In genomic region chr4:45967479-45968341, GRCm38 (mm10) we compare ENCODE assay signal across 10 mouse cellular contexts. TPM values are rescaled to one million over a fixed set of nuclear protein-coding genes. Genes with fewer than 3 reads are reported as not detected.
DNase-seq lines count a peak whose midpoint lies in the region; ATAC-seq and TF ChIP-seq lines count a peak whose summit lies in the region.
"Had no signal": no experiment of that assay in that cellular context is flagged by ENCODE, and none has a peak within 500 bp of the region (broad histone marks: within the 10 kb centered on the region; RNA-seq: fewer than 3 reads in every experiment).

No protein-coding gene starts in this region.

- no peak for TF ChIP-seq CTCF in intestine, postnatal 0 days (IDR thresholded peaks at IDR 0.05; ENCODE audit: low read depth)
- no peak for TF ChIP-seq CTCF in lung, postnatal 0 days (IDR thresholded peaks at IDR 0.05)
- no peak for TF ChIP-seq CTCF in layer of hippocampus, adult 2 months (conservative IDR thresholded peaks at IDR 0.05)

- H3K27ac ChIP-seq in intestine, postnatal 0 days (ENCODE audit: low read depth, low read length), result peak overlapping the region; percentile 94
- H3K27ac ChIP-seq in neural tube, embryonic 11.5 days (ENCODE audit: low read depth, low read length), result no peak overlapping the region
- no peak overlapping the region for H3K27ac ChIP-seq in lung, postnatal 0 days (ENCODE audit: low read length)
- no peak overlapping the region for H3K27ac ChIP-seq in layer of hippocampus, adult 2 months
- H3K27ac ChIP-seq: embryonic facial prominence, embryonic 15.5 days had no signal

- intact Hi-C loops in heart, postnatal 25 days (cut with DNase I), result no loop called here

- no peak overlapping the region for H3K9ac ChIP-seq in intestine, postnatal 0 days (ENCODE audit: low read depth, low read length)
- H3K9ac ChIP-seq in neural tube, embryonic 11.5 days (ENCODE audit: low read length), result no peak overlapping the region
- H3K9ac ChIP-seq in lung, postnatal 0 days (replicated peaks; ENCODE audit: low read depth), result no peak overlapping the region
- H3K9ac ChIP-seq: embryonic facial prominence, embryonic 15.5 days had no signal

- H3K4me3 ChIP-seq in intestine, postnatal 0 days (ENCODE audit: low read depth, low read length), result no peak overlapping the region
- H3K4me3 ChIP-seq in neural tube, embryonic 11.5 days (ENCODE audit: low read depth, low read length), result no peak overlapping the region
- no peak overlapping the region for H3K4me3 ChIP-seq in lung, postnatal 0 days (ENCODE audit: low read depth, low read length)
- no peak overlapping the region for H3K4me3 ChIP-seq in layer of hippocampus, adult 2 months
- H3K4me3 ChIP-seq: embryonic facial prominence, embryonic 15.5 days had no signal

- peak overlapping the region; percentile 14; the same call in 1 of the 2 replicates for H3K4me2 ChIP-seq in intestine, postnatal 0 days (replicated peaks; ENCODE audit: low read depth)
- 0 out of 2 replicates have a peak overlapping the region, but pooled peaks have one; percentile 5 for H3K4me2 ChIP-seq in neural tube, embryonic 11.5 days (ENCODE audit: low read depth)
- no peak overlapping the region for H3K4me2 ChIP-seq in lung, postnatal 0 days (replicated peaks; ENCODE audit: low read depth, low read length)
- H3K4me2 ChIP-seq: embryonic facial prominence, embryonic 15.5 days had no signal

- TF ChIP-seq EP300 in lung, postnatal 0 days (IDR thresholded peaks at IDR 0.05), result no peak

- WGBS in intestine, postnatal 0 days, result 54% methylated on average over 9 of the region's 9 CpGs
- WGBS in neural tube, embryonic 11.5 days, result 26% methylated on average over 9 of the region's 9 CpGs
- whole genome bisulfite sequencing in lung, postnatal 0 days, result 64% methylated on average over 9 of the region's 9 CpGs

- no peak for ATAC-seq in intestine, postnatal 0 days
- ATAC-seq in neural tube, embryonic 11.5 days (ENCODE audit: insufficient read depth, low FRiP score, low TSS enrichment), result no peak
- no peak for ATAC-seq in lung, postnatal 0 days

- H3K36me3 ChIP-seq in intestine, postnatal 0 days (ENCODE audit: control insufficient read depth, insufficient read depth), result no peaks in the 10 kb centered on the region
- H3K36me3 ChIP-seq in neural tube, embryonic 11.5 days (ENCODE audit: control insufficient read depth, insufficient read depth, low read length), result no peaks in the 10 kb centered on the region
- no peaks in the 10 kb centered on the region for H3K36me3 ChIP-seq in lung, postnatal 0 days (ENCODE audit: insufficient read depth, low read length)
- H3K36me3 ChIP-seq: embryonic facial prominence, embryonic 15.5 days had no signal

- peak; percentile 24 to 65 for DNase-seq in heart, adult 9 months (ENCODE audit: low spot score in 2 of 2)
- DNase-seq in heart, postnatal 25 days (ENCODE audit: low spot score), result no peak
- peak; percentile 50 for DNase-seq in embryo, embryonic 9.5 days (ENCODE audit: extremely low spot score)
- DNase-seq in neural tube, embryonic 11.5 days (ENCODE audit: low spot score), result peak; percentile 23
- no peak for DNase-seq in lung, postnatal 0 days (ENCODE audit: low spot score)
- DNase-seq in ovary, postnatal 14 days (ENCODE audit: low spot score), result no peak
- DNase-seq in layer of hippocampus, adult 2 months (ENCODE audit: low spot score in 2 of 2), result no peak
- DNase-seq: thymus, adult 2 months had no signal

- H3K27me3 ChIP-seq in intestine, postnatal 0 days (replicated peaks; ENCODE audit: control insufficient read depth, insufficient read depth, low read length), result no peaks in the 10 kb centered on the region
- no peaks in the 10 kb centered on the region for H3K27me3 ChIP-seq in neural tube, embryonic 11.5 days (ENCODE audit: control insufficient read depth, insufficient read depth, low read length)
- no peaks in the 10 kb centered on the region for H3K27me3 ChIP-seq in lung, postnatal 0 days (replicated peaks; ENCODE audit: insufficient read depth, low read length)
- H3K27me3 ChIP-seq: embryonic facial prominence, embryonic 15.5 days had no signal

- 0 out of 2 replicates have a peak, but pooled peaks cover 3% of the 10 kb centered on the region for H3K4me1 ChIP-seq in intestine, postnatal 0 days (replicated peaks; ENCODE audit: control insufficient read depth, insufficient read depth, low read length)
- H3K4me1 ChIP-seq in neural tube, embryonic 11.5 days (ENCODE audit: control insufficient read depth, insufficient read depth, low read length), result peaks cover 12% of the 10 kb centered on the region; the same call in 1 of the 2 replicates
- H3K4me1 ChIP-seq in lung, postnatal 0 days (ENCODE audit: insufficient read depth, low read depth, low read length), result peaks cover 5% of the 10 kb centered on the region; the same call in 1 of the 2 replicates

- H3K9me3 ChIP-seq in intestine, postnatal 0 days (ENCODE audit: control insufficient read depth), result no peaks in the 10 kb centered on the region
- no peaks in the 10 kb centered on the region for H3K9me3 ChIP-seq in neural tube, embryonic 11.5 days (ENCODE audit: control insufficient read depth, low read length)
- H3K9me3 ChIP-seq in lung, postnatal 0 days (ENCODE audit: low read length), result no peaks in the 10 kb centered on the region
- H3K9me3 ChIP-seq: embryonic facial prominence, embryonic 15.5 days had no signal

RNA-seq across cellular contexts. Expression of gene Tdrd7, which starts 2.6 kb away (rescaled TPM):
- 10 to 100 TPM in 1 of 2 experiments, 1 to 10 TPM in 1; 9.7 to 11.7 TPM for total RNA-seq in heart, postnatal 25 days (2021)
- 43.3 and 47.8 TPM in 2 replicates for polyA plus RNA-seq in intestine, postnatal 0 days (2015; fragmentation: Nextera tagmentation; extraction: Ambion mirVana)
- 16.7 and 18.6 TPM in 2 replicates for polyA plus RNA-seq in neural tube, embryonic 11.5 days (2014; fragmentation: Nextera tagmentation; extraction: Ambion mirVana)
- polyA plus RNA-seq in lung, postnatal 0 days (2015; fragmentation: Nextera tagmentation; extraction: Ambion mirVana), result 28.9 and 30.7 TPM in 2 replicates
- 10 to 100 TPM; 26.5 to 29.7 TPM for total RNA-seq in layer of hippocampus, adult 2 months (2021)

Comparison
In these comparisons a context has a peak if more than half of its experiments do, and no peak if none do; other contexts are left out.
1. DNase-seq: peak in heart, adult 9 months (2 of 2), embryo, embryonic 9.5 days (single experiment) and neural tube, embryonic 11.5 days (single experiment); none in heart, postnatal 25 days (single experiment), lung, postnatal 0 days (single experiment), ovary, postnatal 14 days (single experiment) and layer of hippocampus, adult 2 months (0 of 2).